Mouse (Mus musculus) bone marrow macrophage, adult 2 months (primary cell): ENCODE data around the gene Ybey. TPM values are rescaled to one million over a fixed set of nuclear protein-coding genes. Genes with fewer than 3 reads are reported as not detected.

Experiments
- H3K27ac ChIP-seq: 2 replicates; pipeline ENCODE4 v1.5.1; 2012; ENCODE audit warnings: low read depth, low read length; ENCODE audit not compliant: insufficient read depth
- H3K4me1 ChIP-seq: 2 replicates; pipeline ENCODE4 v1.6.1; 2012; ENCODE audit warnings: low read length; ENCODE audit not compliant: control insufficient read depth, insufficient read depth
- H3K4me3 ChIP-seq: 2 replicates; pipeline ENCODE4 v1.5.1; 2012; ENCODE audit warnings: mild to moderate bottlenecking, low read length, moderate library complexity; ENCODE audit not compliant: insufficient read depth
- CTCF ChIP-seq: IDR thresholded peaks from 2 replicates; pipeline ENCODE4 v1.5.1; 2012; ENCODE audit warnings: low read depth, mild to moderate bottlenecking, low read length, moderate library complexity
- POLR2A ChIP-seq: IDR thresholded peaks from 2 replicates; pipeline ENCODE4 v1.6.1; 2012; ENCODE audit warnings: mild to moderate bottlenecking, low read depth, low read length, borderline replicate concordance
- polyA plus RNA-seq: library from polyadenylated mRNA; stranded (reverse); fragments of >200 nt; gene quantifications from 2 replicates; pipeline ENCODE4 v1.2.4, GENCODE M21; 2012; ENCODE audit not compliant: missing spikeins, insufficient read depth, insufficient read length

The Ybey gene
- 2.0 and 2.7 TPM in 2 replicates for polyA plus RNA-seq

DNA sequence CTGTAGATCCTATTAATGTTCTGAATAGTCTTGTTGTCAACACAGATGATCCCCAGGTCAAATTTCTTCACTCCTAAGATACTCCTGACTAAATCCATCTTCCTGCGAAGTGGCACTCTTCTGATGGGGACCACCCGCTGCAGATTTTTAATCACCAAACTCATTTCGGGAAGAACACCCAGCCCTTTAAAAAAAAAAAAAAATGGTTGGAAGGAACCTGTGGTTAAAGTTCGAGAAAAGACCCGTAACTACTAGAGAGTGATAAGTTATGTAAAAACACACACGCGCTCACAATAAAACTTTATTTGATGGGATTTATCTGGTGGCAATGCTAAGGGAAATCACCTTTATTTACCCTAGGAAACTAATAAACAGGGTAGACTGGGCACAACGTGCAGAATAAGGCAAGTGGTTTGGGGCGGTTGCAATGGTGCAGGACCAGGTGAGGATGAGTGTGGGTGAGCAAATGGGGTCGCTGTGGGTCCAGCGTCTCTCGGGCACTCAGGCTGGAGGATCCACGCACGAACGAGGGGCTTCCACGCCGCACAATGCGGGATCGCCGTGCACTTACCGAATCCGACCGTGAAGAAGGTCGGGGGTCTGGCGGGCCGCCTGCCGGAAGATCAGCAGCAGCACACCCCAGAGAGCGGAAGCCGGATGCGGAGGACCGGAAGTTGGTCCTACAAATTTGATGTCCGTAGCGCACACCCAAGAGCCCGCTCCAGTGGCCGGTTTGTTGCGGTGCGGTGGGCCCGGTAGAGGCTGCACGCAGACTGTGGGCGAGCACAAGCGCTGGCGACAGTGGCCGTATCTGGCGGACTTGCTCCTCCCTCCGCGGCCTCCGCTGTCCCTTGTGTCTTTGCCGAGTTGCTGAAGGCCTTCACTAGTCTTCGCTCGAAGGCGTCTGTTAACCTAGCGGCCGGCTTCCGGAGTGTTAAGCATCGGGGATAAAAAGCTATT lies at the start of gene Ybey, which contains the start of gene Mcm3ap:
Gene Ybey (minus strand): TSS at position 912 of the 960 bp plus-strand sequence.
Gene Mcm3ap (plus strand): TSS at position 725 of the 960 bp plus-strand sequence.
- peaks cover 4% of the 10 kb centered on the region; the same call in 1 of the 2 replicates for H3K4me1 ChIP-seq
- TF ChIP-seq POLR2A = no peak
- TF ChIP-seq CTCF = no peak
- peak within 1 kb of the TSS; percentile 66 for H3K27ac ChIP-seq
- peak within 1 kb of the TSS; percentile 98 for H3K4me3 ChIP-seq

DNA sequence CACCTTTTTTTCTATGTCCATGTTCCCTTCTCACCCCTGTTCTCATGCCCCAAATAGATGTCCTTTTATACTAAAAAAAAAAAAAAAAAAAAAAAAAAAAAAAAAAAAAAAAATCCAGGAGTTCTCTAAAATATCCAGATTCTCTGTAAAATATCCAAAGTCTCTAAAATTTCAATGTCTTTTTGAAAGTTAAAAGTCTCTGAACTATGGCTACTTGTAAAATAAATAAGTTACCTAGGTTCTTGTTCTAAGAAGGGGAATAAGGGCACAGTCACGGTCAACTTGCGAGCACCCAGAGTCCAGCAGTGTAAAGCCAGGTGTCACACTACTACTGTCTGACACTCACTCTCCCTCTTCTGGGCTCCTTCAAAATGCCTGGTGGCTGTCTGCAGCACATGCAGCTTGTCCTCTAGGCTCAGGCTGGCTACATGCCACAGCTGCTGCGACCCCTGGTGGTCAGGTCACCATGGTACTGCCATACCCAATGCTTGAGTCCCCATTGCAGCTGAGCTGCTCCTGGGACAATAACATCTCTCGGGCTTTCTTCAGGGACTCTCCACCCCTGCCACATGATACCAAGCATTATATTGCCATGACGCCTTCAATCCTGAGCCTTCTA lies 44.2 kb upstream of the Ybey start:
- H3K4me1 ChIP-seq = peaks cover 6% of the 10 kb centered on the region
- TF ChIP-seq POLR2A (no peak), CTCF (peak; percentile 64)
- no peak overlapping the region for H3K4me3 ChIP-seq
- no peak overlapping the region for H3K27ac ChIP-seq

DNA sequence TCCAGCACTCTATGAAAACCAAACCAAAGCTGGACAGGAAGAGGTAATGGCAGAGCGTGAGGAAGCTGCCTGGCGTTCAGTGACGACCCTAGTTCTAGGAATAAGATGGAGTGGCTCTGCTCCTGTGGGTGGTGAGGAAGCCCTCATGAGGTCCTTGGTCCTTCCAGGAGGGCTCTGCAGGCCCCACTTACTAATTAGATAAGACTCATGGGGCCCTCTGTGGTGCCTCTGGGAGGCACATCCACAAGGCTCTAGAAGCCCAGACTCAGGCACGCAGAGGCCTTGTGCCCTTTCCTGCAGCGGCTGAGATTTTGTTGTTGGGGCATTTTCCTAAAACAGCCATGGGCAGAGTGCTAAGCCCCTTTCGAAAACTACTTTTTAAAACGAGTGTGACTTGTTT lies 37.0 kb upstream of the Ybey start:
- H3K4me1 ChIP-seq = peaks cover 3% of the 10 kb centered on the region
- no peak overlapping the region for H3K27ac ChIP-seq
- no peak for TF ChIP-seq POLR2A
- H3K4me3 ChIP-seq = no peak overlapping the region

DNA sequence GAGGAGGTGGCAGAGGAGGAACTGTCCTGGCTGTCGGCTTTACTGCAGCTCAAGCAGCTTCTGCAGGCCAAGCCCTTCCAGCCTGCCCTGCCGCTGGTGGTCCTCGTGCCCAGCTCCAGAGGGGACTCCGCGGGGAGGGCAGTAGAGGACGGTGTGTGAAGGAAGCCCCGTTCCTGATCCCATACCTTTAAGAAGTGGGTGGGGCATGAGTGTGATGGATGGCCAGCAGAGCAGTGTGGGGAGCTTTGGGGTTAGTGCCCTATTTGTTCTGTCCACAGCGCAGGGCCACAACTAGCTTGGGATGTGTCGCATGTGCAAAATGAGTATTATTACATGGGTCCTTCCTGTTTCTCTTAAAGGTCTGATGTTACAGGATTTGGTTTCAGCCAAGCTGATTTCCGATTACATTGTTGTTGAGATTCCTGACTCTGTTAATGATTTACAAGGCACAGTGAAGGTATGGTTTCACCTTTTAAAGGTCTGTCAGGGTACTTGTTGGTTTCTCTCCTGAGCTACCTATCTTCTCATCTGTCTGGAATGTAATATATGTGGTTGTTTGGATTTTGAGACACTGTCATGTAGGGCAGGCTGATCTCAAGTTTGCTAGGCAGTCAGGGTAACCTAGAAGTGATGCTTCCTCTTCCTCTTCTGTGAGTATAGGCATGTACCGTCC lies 35.5 kb upstream of the Ybey start:
- no peak overlapping the region for H3K4me3 ChIP-seq
- H3K4me1 ChIP-seq = no peaks in the 10 kb centered on the region
- no peak overlapping the region for H3K27ac ChIP-seq
- no peak for TF ChIP-seq POLR2A

DNA sequence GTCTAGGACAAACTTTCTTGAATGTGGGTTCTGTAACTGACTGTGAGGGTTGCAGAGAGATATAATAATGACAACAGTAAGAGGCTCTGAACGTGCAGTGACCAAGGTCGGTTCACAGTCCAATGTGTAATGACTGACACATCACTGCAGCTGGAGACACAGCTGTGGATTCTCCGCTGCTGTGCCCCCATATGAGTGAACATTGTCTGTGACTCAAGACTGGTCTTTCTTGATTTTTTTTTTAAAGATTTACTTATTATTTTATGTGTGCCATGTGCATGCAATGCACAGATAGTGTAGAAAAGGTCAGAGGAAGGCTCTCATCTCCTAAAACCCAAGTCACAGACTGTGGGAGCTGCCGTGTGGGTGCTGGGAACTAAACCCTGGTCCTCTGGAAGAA lies 28.6 kb upstream of the Ybey start:
- no peak overlapping the region for H3K4me3 ChIP-seq
- no peak overlapping the region for H3K27ac ChIP-seq
- TF ChIP-seq CTCF (no peak), POLR2A (no peak)
- H3K4me1 ChIP-seq = no peaks in the 10 kb centered on the region

DNA sequence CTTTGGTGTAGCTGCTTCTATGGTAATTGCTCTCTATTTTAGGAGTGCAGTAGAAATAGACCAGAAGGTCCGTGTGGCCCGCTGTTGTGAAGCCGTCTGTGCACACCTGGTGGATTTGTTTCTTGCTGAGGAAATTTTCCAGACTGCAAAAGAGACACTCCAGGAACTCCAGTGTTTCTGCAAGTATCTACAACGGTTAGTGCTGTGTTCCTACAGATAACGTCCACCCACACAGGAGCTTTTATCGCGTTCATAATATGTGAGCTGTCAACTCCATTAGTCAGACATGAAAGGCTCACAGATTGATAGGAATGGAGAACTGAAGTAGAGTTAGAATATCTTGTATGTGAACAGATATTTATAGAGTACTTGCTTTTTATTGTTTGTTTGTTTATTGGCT lies 27.5 kb upstream of the Ybey start:
- Histone ChIP-seq H3K27ac (no peak overlapping the region), H3K4me1 (no peaks in the 10 kb centered on the region), H3K4me3 (no peak overlapping the region)
- TF ChIP-seq POLR2A (no peak), CTCF (no peak)

DNA sequence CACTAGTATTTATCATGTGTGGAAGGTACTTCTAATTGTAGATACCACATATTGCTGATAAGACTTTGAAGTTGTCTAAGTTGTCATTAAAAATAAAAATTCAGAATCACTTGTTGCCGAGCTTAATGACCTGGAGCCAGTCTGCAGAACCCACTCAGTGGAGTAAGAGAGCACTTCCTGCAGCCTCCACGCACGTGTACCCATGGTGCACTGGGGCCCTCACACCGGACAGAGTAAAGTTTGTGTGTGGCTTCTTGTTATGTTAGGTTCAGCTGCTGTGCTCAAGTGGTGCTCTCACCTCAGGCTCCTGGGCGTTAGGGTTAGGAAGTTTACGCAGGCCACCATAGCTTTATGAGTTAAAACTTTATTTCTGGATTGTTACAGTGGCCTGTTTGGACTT lies 26.6 kb upstream of the Ybey start:
- no peak overlapping the region for H3K4me3 ChIP-seq
- no peak overlapping the region for H3K27ac ChIP-seq
- TF ChIP-seq POLR2A (no peak), CTCF (no peak)
- H3K4me1 ChIP-seq = no peaks in the 10 kb centered on the region

DNA sequence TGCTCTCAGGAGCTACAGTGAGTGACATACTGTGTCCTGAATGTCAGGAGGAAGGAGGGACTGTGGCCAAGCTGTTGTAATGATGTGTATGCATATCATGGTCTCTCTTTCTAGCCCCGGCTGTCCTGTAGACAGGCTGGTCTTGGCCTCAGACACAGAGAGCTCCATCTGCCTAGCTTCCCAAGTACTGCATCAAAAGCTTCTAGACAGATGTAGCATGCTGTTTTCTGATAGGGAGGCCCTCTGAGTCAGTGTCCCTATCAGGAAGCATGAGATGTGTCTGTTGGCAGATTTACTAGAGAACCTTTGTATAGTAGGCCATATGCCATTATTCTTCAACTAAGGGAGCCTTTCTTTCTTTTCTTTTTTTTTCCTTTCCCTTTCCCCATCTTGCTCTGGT lies 24.6 kb upstream of the Ybey start:
- no peak for TF ChIP-seq POLR2A
- TF ChIP-seq CTCF = no peak
- no peak overlapping the region for H3K27ac ChIP-seq
- no peaks in the 10 kb centered on the region for H3K4me1 ChIP-seq
- no peak overlapping the region for H3K4me3 ChIP-seq

DNA sequence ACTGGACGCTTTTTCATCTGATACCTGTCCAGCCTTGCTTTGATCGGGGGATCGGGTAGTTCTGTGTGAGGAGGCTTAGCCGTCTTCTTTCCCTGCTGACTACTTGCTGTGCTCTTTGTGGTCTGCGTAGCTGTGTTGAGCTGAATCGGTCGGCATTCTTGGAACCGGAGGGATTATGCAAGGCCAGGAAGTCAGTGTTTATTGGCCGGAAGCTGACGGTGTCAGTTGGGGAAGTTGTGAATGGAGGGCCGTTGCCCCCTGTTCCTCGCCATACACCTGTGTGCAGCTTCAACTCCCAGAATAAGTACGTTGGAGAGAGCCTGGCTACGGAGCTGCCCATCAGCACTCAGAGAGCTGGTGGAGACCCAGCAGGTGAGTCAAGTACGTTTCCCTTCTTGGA lies 20.3 kb upstream of the Ybey start:
- H3K4me1 ChIP-seq = peaks cover 8% of the 10 kb centered on the region
- TF ChIP-seq CTCF (no peak), POLR2A (no peak)
- no peak overlapping the region for H3K27ac ChIP-seq
- H3K4me3 ChIP-seq = no peak overlapping the region
